ENCODE assay signal across 11 mouse cellular contexts in genomic region chr14:120626223-120626935, GRCm38 (mm10).
DNase-seq lines count a peak whose midpoint lies in the region; ATAC-seq lines count a peak whose summit lies in the region.
"Had no signal": no experiment of that assay in that cellular context is flagged by ENCODE, and none has a peak within 500 bp of the region (broad histone marks: within the 10 kb centered on the region; RNA-seq: fewer than 3 reads in every experiment).

No protein-coding gene starts in this region.

- no peaks in the 10 kb centered on the region for H3K36me3 ChIP-seq in embryonic facial prominence, embryonic 14.5 days (ENCODE audit: control insufficient read depth, insufficient read depth, low read length)
- H3K36me3 ChIP-seq in kidney, embryonic 15.5 days = no peaks in the 10 kb centered on the region
- H3K36me3 ChIP-seq: heart, embryonic 13.5 days; limb, embryonic 13.5 days; neural tube, embryonic 13.5 days had no signal

- no peak for ATAC-seq in embryonic facial prominence, embryonic 14.5 days (ENCODE audit: low read depth)
- ATAC-seq in kidney, embryonic 15.5 days (replicated peaks; ENCODE audit: low FRiP score) = peak; percentile 43; the same call in 1 of the 2 replicates

- H3K27me3 ChIP-seq in embryonic facial prominence, embryonic 14.5 days (replicated peaks; ENCODE audit: control insufficient read depth, insufficient read depth, low read length) = no peaks in the 10 kb centered on the region
- H3K27me3 ChIP-seq in kidney, embryonic 15.5 days = no peaks in the 10 kb centered on the region
- H3K27me3 ChIP-seq: heart, embryonic 13.5 days; limb, embryonic 13.5 days; neural tube, embryonic 13.5 days had no signal

- peak; percentile 14 for DNase-seq in ZHBTc4 (ENCODE audit: low read depth, low spot score)
- DNase-seq in embryonic facial prominence, embryonic 14.5 days (ENCODE audit: low spot score) = peak; percentile 39
- peak; percentile 36 for DNase-seq in lung, postnatal 10 days
- DNase-seq in thymus, postnatal 10 days (ENCODE audit: low spot score in 2 of 2) = no peak
- no peak for DNase-seq in cerebellum, adult 8-10 months
- DNase-seq in testis, postnatal 10 days (ENCODE audit: low spot score) = no peak
- no peak for DNase-seq in heart, postnatal 14 days

- no peak overlapping the region for H3K9ac ChIP-seq in embryonic facial prominence, embryonic 14.5 days (ENCODE audit: low read depth, low read length)
- H3K9ac ChIP-seq in kidney, embryonic 15.5 days = no peak overlapping the region
- H3K9ac ChIP-seq: heart, embryonic 13.5 days; limb, embryonic 13.5 days; neural tube, embryonic 13.5 days had no signal

- no peak overlapping the region for H3K4me3 ChIP-seq in embryonic facial prominence, embryonic 14.5 days (ENCODE audit: low read depth, low read length)
- no peak overlapping the region for H3K4me3 ChIP-seq in kidney, embryonic 15.5 days (replicated peaks)
- H3K4me3 ChIP-seq: heart, embryonic 13.5 days; limb, embryonic 13.5 days; neural tube, embryonic 13.5 days had no signal

- no peak overlapping the region for H3K27ac ChIP-seq in embryonic facial prominence, embryonic 14.5 days (replicated peaks; ENCODE audit: low read depth, low read length)
- H3K27ac ChIP-seq in kidney, embryonic 15.5 days = no peak overlapping the region
- H3K27ac ChIP-seq: heart, embryonic 13.5 days; limb, embryonic 13.5 days; neural tube, embryonic 13.5 days had no signal

- H3K4me1 ChIP-seq in embryonic facial prominence, embryonic 14.5 days (ENCODE audit: control insufficient read depth, insufficient read depth, low read length) = no peaks in the 10 kb centered on the region
- no peaks in the 10 kb centered on the region for H3K4me1 ChIP-seq in kidney, embryonic 15.5 days
- H3K4me1 ChIP-seq: heart, embryonic 13.5 days; limb, embryonic 13.5 days had no signal

- H3K9me3 ChIP-seq in embryonic facial prominence, embryonic 14.5 days (ENCODE audit: control insufficient read depth, low read length) = no peaks in the 10 kb centered on the region
- 0 out of 2 replicates have a peak, but pooled peaks cover 2% of the 10 kb centered on the region for H3K9me3 ChIP-seq in kidney, embryonic 15.5 days (replicated peaks)
- H3K9me3 ChIP-seq: limb, embryonic 13.5 days; neural tube, embryonic 13.5 days had no signal

- no peak overlapping the region for H3K4me2 ChIP-seq in embryonic facial prominence, embryonic 14.5 days (ENCODE audit: low read depth, low read length)
- H3K4me2 ChIP-seq in kidney, embryonic 15.5 days = no peak overlapping the region
- H3K4me2 ChIP-seq: heart, embryonic 13.5 days; limb, embryonic 13.5 days; neural tube, embryonic 13.5 days had no signal

- WGBS in embryonic facial prominence, embryonic 14.5 days = 56% methylated on average over 9 of the region's 9 CpGs
- WGBS in kidney, embryonic 15.5 days = 60% methylated on average over 9 of the region's 9 CpGs

- intact Hi-C loops in heart, postnatal 14 days (cut with DNase I) = no loop called here

Comparison
In these comparisons a context has a peak if more than half of its experiments do, and no peak if none do; other contexts are left out.
1. DNase-seq: peak in ZHBTc4 (single experiment), embryonic facial prominence, embryonic 14.5 days (single experiment) and lung, postnatal 10 days (single experiment); none in thymus, postnatal 10 days (0 of 2), cerebellum, adult 8-10 months (single experiment), testis, postnatal 10 days (single experiment) and heart, postnatal 14 days (0 of 2).